ENCODE assay signal across 8 mouse cellular contexts in genomic region chr10:61451931-61452617, GRCm38 (mm10). TPM values are rescaled to one million over a fixed set of nuclear protein-coding genes. Genes with fewer than 3 reads are reported as not detected.
DNase-seq lines count a peak whose midpoint lies in the region; ATAC-seq and TF ChIP-seq lines count a peak whose summit lies in the region.

No protein-coding gene starts in this region.

- 0 out of 2 replicates have a peak overlapping the region, but pooled peaks have one; percentile 14 for H3K27ac ChIP-seq in ES-Bruce4 (ENCODE audit: insufficient read depth, low read length)
- H3K27ac ChIP-seq in brown adipose tissue, adult 24 weeks (replicated peaks; ENCODE audit: low read depth, low read length): peak overlapping the region; percentile 60
- H3K27ac ChIP-seq in forebrain, embryonic 13.5 days: peak overlapping the region; percentile 71
- H3K27ac ChIP-seq in lung, embryonic 16.5 days (ENCODE audit: low read length): peak overlapping the region; percentile 82

- H3K27me3 ChIP-seq in ES-Bruce4 (ENCODE audit: control insufficient read depth, insufficient read depth, low read length, poor library complexity, severe bottlenecking): no peaks in the 10 kb centered on the region
- no peaks in the 10 kb centered on the region for H3K27me3 ChIP-seq in forebrain, embryonic 13.5 days
- no peaks in the 10 kb centered on the region for H3K27me3 ChIP-seq in lung, embryonic 16.5 days (ENCODE audit: control insufficient read depth, insufficient read depth, low read depth, low read length)

- H3K4me2 ChIP-seq in forebrain, embryonic 13.5 days: peak overlapping the region; percentile 96
- H3K4me2 ChIP-seq in lung, embryonic 16.5 days (ENCODE audit: low read depth, low read length): peak overlapping the region; percentile 74

- H3K9me3 ChIP-seq in ES-Bruce4 (replicated peaks; ENCODE audit: control insufficient read depth, insufficient read depth, low read length, poor library complexity, severe bottlenecking): no peaks in the 10 kb centered on the region
- H3K9me3 ChIP-seq in forebrain, embryonic 13.5 days (replicated peaks): no peaks in the 10 kb centered on the region
- no peaks in the 10 kb centered on the region for H3K9me3 ChIP-seq in lung, embryonic 16.5 days (ENCODE audit: control insufficient read depth, low read length)

- DNase-seq in heart, postnatal 36 days: peak; percentile 41 to 58
- peak; percentile 35 for DNase-seq in layer of hippocampus, adult 9-11 months
- peak; percentile 19 for DNase-seq in ovary, adult 18-20 months (ENCODE audit: low spot score)
- DNase-seq in thymus, postnatal 0 days (ENCODE audit: low spot score): peak; percentile 52

- TF ChIP-seq POLR2A in ES-Bruce4 (IDR thresholded peaks at IDR 0.05; ENCODE audit: insufficient read depth, low read length): no peak

- intact Hi-C loops in heart, postnatal 36 days (cut with DNase I): loop anchor here (5.0 kb wide), 1 partner anchor 35 kb away; the partner anchor contains the start of gene Nodal

- H3K36me3 ChIP-seq in ES-Bruce4 (ENCODE audit: control insufficient read depth, insufficient read depth, low read length, poor library complexity, severe bottlenecking): peaks cover 21% of the 10 kb centered on the region
- H3K36me3 ChIP-seq in forebrain, embryonic 13.5 days (ENCODE audit: poor library complexity, severe bottlenecking): peaks cover 15% of the 10 kb centered on the region
- H3K36me3 ChIP-seq in lung, embryonic 16.5 days (ENCODE audit: control insufficient read depth, insufficient read depth, low read length): peaks cover 6% of the 10 kb centered on the region; the same call in 1 of the 2 replicates

- no peak for TF ChIP-seq EP300 in ES-Bruce4 (IDR thresholded peaks at IDR 0.05; ENCODE audit: insufficient read depth, low read depth, low read length)

- no peak for TF ChIP-seq CTCF in ES-Bruce4 (IDR thresholded peaks at IDR 0.05; ENCODE audit: low read depth, low read length)

- peak overlapping the region; percentile 93 for H3K4me3 ChIP-seq in ES-Bruce4 (ENCODE audit: low read depth, low read length)
- H3K4me3 ChIP-seq in brown adipose tissue, adult 24 weeks (ENCODE audit: insufficient read depth, low read depth, low read length): peak overlapping the region; percentile 85
- peak overlapping the region; percentile 99 for H3K4me3 ChIP-seq in forebrain, embryonic 13.5 days
- H3K4me3 ChIP-seq in lung, embryonic 16.5 days (ENCODE audit: low read length): peak overlapping the region; percentile 98

- WGBS in forebrain, embryonic 13.5 days: under 1% methylated on average over 43 of the region's 62 CpGs
- WGBS in lung, embryonic 16.5 days: under 1% methylated on average over 53 of the region's 62 CpGs

- H3K4me1 ChIP-seq in ES-Bruce4 (ENCODE audit: control insufficient read depth, insufficient read depth, low read length): peaks cover 8% of the 10 kb centered on the region
- H3K4me1 ChIP-seq in brown adipose tissue, adult 24 weeks (ENCODE audit: control insufficient read depth, insufficient read depth, insufficient read length, low read length): peaks cover 26% of the 10 kb centered on the region
- H3K4me1 ChIP-seq in forebrain, embryonic 13.5 days: peaks cover 45% of the 10 kb centered on the region
- peaks cover 23% of the 10 kb centered on the region for H3K4me1 ChIP-seq in lung, embryonic 16.5 days (replicated peaks; ENCODE audit: control insufficient read depth, insufficient read depth, low read length)

- ATAC-seq in forebrain, embryonic 13.5 days: peak; percentile 65
- ATAC-seq in lung, embryonic 16.5 days (ENCODE audit: low read depth): peak; percentile 49

- peak overlapping the region; percentile 79 for H3K9ac ChIP-seq in ES-Bruce4 (ENCODE audit: low read depth, poor library complexity, severe bottlenecking)
- peak overlapping the region; percentile 98 for H3K9ac ChIP-seq in forebrain, embryonic 13.5 days
- H3K9ac ChIP-seq in lung, embryonic 16.5 days (ENCODE audit: low read length): peak overlapping the region; percentile 98

RNA-seq across cellular contexts. Expression of gene Eif4ebp2, which starts 0.4 kb away (rescaled TPM):
- 207 and 210 TPM in 2 replicates for polyA plus RNA-seq in ES-Bruce4 (2011; ENCODE audit: insufficient read depth, insufficient read length, low read depth, missing spikeins)
- polyA plus RNA-seq in brown adipose tissue, adult 24 weeks (2012; ENCODE audit: insufficient read depth, insufficient read length, missing spikeins): 81.2 and 120 TPM in 2 replicates
- polyA plus RNA-seq in forebrain, embryonic 13.5 days (2015; fragmentation: Nextera tagmentation; extraction: Ambion mirVana): 96.4 and 102 TPM in 2 replicates
- 10 to 100 TPM; 65.4 to 74.1 TPM for total RNA-seq in heart, postnatal 36 days (2021)
- 58.4 and 58.5 TPM in 2 replicates for polyA plus RNA-seq in lung, embryonic 16.5 days (2015; fragmentation: Nextera tagmentation; extraction: Ambion mirVana)
- 83.7 and 91.5 TPM in 2 replicates for polyA plus RNA-seq in thymus, postnatal 0 days (2015; fragmentation: Nextera tagmentation; extraction: Ambion mirVana)

RNA-seq across cellular contexts. Expression of gene Lrrc20, which starts 23.5 kb away (rescaled TPM):
- polyA plus RNA-seq in ES-Bruce4 (2011; ENCODE audit: insufficient read depth, insufficient read length, low read depth, missing spikeins): 5.8 and 6.4 TPM in 2 replicates
- polyA plus RNA-seq in brown adipose tissue, adult 24 weeks (2012; ENCODE audit: insufficient read depth, insufficient read length, missing spikeins): 9.1 and 11.6 TPM in 2 replicates
- polyA plus RNA-seq in forebrain, embryonic 13.5 days (2015; fragmentation: Nextera tagmentation; extraction: Ambion mirVana): 16.4 and 17.5 TPM in 2 replicates
- 10 to 100 TPM; 29.5 to 31.6 TPM for total RNA-seq in heart, postnatal 36 days (2021)
- polyA plus RNA-seq in lung, embryonic 16.5 days (2015; fragmentation: Nextera tagmentation; extraction: Ambion mirVana): 7.5 and 8.7 TPM in 2 replicates
- polyA plus RNA-seq in thymus, postnatal 0 days (2015; fragmentation: Nextera tagmentation; extraction: Ambion mirVana): 3.5 and 4.5 TPM in 2 replicates

RNA-seq across cellular contexts. Expression of gene Nodal, which starts 34.3 kb away (rescaled TPM):
- polyA plus RNA-seq in ES-Bruce4 (2011; ENCODE audit: insufficient read depth, insufficient read length, low read depth, missing spikeins): 52.2 and 53.5 TPM in 2 replicates
- not detected in 2 replicates for polyA plus RNA-seq in brown adipose tissue, adult 24 weeks (2012; ENCODE audit: insufficient read depth, insufficient read length, missing spikeins)
- 0.08 TPM in 1 of 2 replicates, not detected in the other for polyA plus RNA-seq in forebrain, embryonic 13.5 days (2015; fragmentation: Nextera tagmentation; extraction: Ambion mirVana)
- under 1 TPM in 1 of 2 experiments, not detected in 1; 0.11 TPM for total RNA-seq in heart, postnatal 36 days (2021)
- polyA plus RNA-seq in lung, embryonic 16.5 days (2015; fragmentation: Nextera tagmentation; extraction: Ambion mirVana): 0.16 and 0.20 TPM in 2 replicates
- polyA plus RNA-seq in thymus, postnatal 0 days (2015; fragmentation: Nextera tagmentation; extraction: Ambion mirVana): 0.08 TPM in 2 replicates

Comparison
In these comparisons a context has a peak if more than half of its experiments do, and no peak if none do; other contexts are left out.
1. Peak in every context shown above with its lines: DNase-seq, ATAC-seq, H3K4me3 ChIP-seq and H3K27ac ChIP-seq.
2. H3K27ac ChIP-seq: peak in every context shown above with its lines; median percentile 82 in lung, embryonic 16.5 days; 71 in forebrain, embryonic 13.5 days; 60 in brown adipose tissue, adult 24 weeks; 14 in ES-Bruce4.
3. RNA of gene Nodal, which starts 34.3 kb away (polyA plus RNA-seq): 52.2 to 53.5 TPM in ES-Bruce4; 0.16 to 0.20 TPM in lung, embryonic 16.5 days, 0.08 TPM in thymus, postnatal 0 days, 0.08 TPM in forebrain, embryonic 13.5 days and not detected in brown adipose tissue, adult 24 weeks; every median in the first group is over 10 times any median in the second.